ENCODE assay signal across 27 mouse cellular contexts in genomic region chr2:152675252-152675791, GRCm38 (mm10). TPM values are rescaled to one million over a fixed set of nuclear protein-coding genes. Genes with fewer than 3 reads are reported as not detected.
DNase-seq lines count a peak whose midpoint lies in the region; ATAC-seq lines count a peak whose summit lies in the region.
"Had no signal": no experiment of that assay in that cellular context is flagged by ENCODE, and none has a peak within 500 bp of the region (broad histone marks: within the 10 kb centered on the region; RNA-seq: fewer than 3 reads in every experiment).

No protein-coding gene starts in this region.

- ATAC-seq in limb, embryonic 12.5 days (ENCODE audit: insufficient number of reproducible peaks, insufficient read depth, low FRiP score, low TSS enrichment, low read depth): 0 out of 2 replicates have a peak, but pooled peaks have one; percentile 34
- ATAC-seq: activated CD4-positive, CD25-positive, alpha-beta regulatory T cell, adult 4 months; intestine, embryonic 15.5 days; liver, embryonic 12.5 days had no signal

- no peak overlapping the region for H3K4me2 ChIP-seq in limb, embryonic 12.5 days
- H3K4me2 ChIP-seq: hindbrain, embryonic 15.5 days; intestine, embryonic 15.5 days; liver, embryonic 12.5 days; midbrain, embryonic 12.5 days had no signal

- no peaks in the 10 kb centered on the region for H3K27me3 ChIP-seq in limb, embryonic 12.5 days
- H3K27me3 ChIP-seq in limb, embryonic 10.5 days (ENCODE audit: low read depth, poor library complexity, severe bottlenecking): no peaks in the 10 kb centered on the region
- H3K27me3 ChIP-seq: CH12.LX; hindbrain, embryonic 15.5 days; intestine, embryonic 15.5 days; liver, embryonic 12.5 days; midbrain, embryonic 12.5 days had no signal

- H3K27ac ChIP-seq in limb, embryonic 12.5 days: peak overlapping the region; percentile 66; the same call in 1 of the 2 replicates
- H3K27ac ChIP-seq in limb, embryonic 10.5 days: no peak overlapping the region
- H3K27ac ChIP-seq: hindbrain, embryonic 15.5 days; intestine, embryonic 15.5 days; liver, embryonic 12.5 days; midbrain, embryonic 12.5 days had no signal

- DNase-seq in cerebellum, adult 9-11 months: peak; percentile 4
- DNase-seq in cerebellum, postnatal 4 days (ENCODE audit: low spot score in 2 of 2): no peak
- no peak for DNase-seq in limb, embryonic 10.5 days (ENCODE audit: low spot score)
- DNase-seq in fibroblast of lung, adult 2 months (ENCODE audit: low read depth): peak; percentile 85
- no peak for DNase-seq in lung, adult 18-20 months
- no peak for DNase-seq in c-Kit-positive CD71-positive TER-119-positive erythroid progenitor cells, embryonic 14.5 days (ENCODE audit: low spot score)
- no peak for DNase-seq in yolk sac, embryonic 10.5 days (ENCODE audit: low spot score)
- DNase-seq: adrenal gland, postnatal 14 days; heart, postnatal 4 days; kidney, adult 8-10 months; kidney, postnatal 14 days; layer of hippocampus, postnatal 36 days; lung, adult 2 months; retina, postnatal 1 day; right cerebral cortex, postnatal 25 days; spleen, adult 18-20 months had no signal

- 62% methylated on average over 13 of the region's 13 CpGs for WGBS in limb, embryonic 12.5 days
- WGBS in limb, embryonic 10.5 days: 86% methylated on average over 13 of the region's 13 CpGs

- peaks cover 84% of the 10 kb centered on the region for H3K36me3 ChIP-seq in limb, embryonic 12.5 days
- H3K36me3 ChIP-seq in limb, embryonic 10.5 days: peaks cover 93% of the 10 kb centered on the region

- no peaks in the 10 kb centered on the region for H3K9me3 ChIP-seq in limb, embryonic 12.5 days
- H3K9me3 ChIP-seq in limb, embryonic 10.5 days (replicated peaks): no peaks in the 10 kb centered on the region
- H3K9me3 ChIP-seq: G1E; hindbrain, embryonic 15.5 days; intestine, embryonic 15.5 days; liver, embryonic 12.5 days; midbrain, embryonic 12.5 days had no signal

- H3K9ac ChIP-seq in limb, embryonic 12.5 days (replicated peaks): no peak overlapping the region
- H3K9ac ChIP-seq: hindbrain, embryonic 15.5 days; intestine, embryonic 15.5 days; liver, embryonic 12.5 days; midbrain, embryonic 12.5 days had no signal

- H3K4me1 ChIP-seq in limb, embryonic 12.5 days (replicated peaks): peaks cover 50% of the 10 kb centered on the region
- peaks cover 35% of the 10 kb centered on the region for H3K4me1 ChIP-seq in limb, embryonic 10.5 days

- no peak overlapping the region for H3K4me3 ChIP-seq in limb, embryonic 12.5 days (replicated peaks)
- no peak overlapping the region for H3K4me3 ChIP-seq in limb, embryonic 10.5 days
- H3K4me3 ChIP-seq: hindbrain, embryonic 15.5 days; intestine, embryonic 15.5 days; liver, embryonic 12.5 days; midbrain, embryonic 12.5 days had no signal

RNA-seq across cellular contexts. Expression of gene H13, which starts 6.1 kb away (rescaled TPM):
- polyA plus RNA-seq in limb, embryonic 12.5 days (2016; fragmentation: Nextera tagmentation; extraction: Ambion mirVana): 129 and 135 TPM in 2 replicates
- 104 and 118 TPM in 2 replicates for polyA plus RNA-seq in limb, embryonic 10.5 days (2016; fragmentation: Nextera tagmentation; extraction: Ambion mirVana)

RNA-seq across cellular contexts. Expression of gene Mcts2, which starts 11.5 kb away (rescaled TPM):
- 36.3 and 39.2 TPM in 2 replicates for polyA plus RNA-seq in limb, embryonic 12.5 days (2016; fragmentation: Nextera tagmentation; extraction: Ambion mirVana)
- polyA plus RNA-seq in limb, embryonic 10.5 days (2016; fragmentation: Nextera tagmentation; extraction: Ambion mirVana): 38.0 and 43.9 TPM in 2 replicates

RNA-seq across cellular contexts. Expression of gene Rem1, which starts 48.6 kb away (rescaled TPM):
- polyA plus RNA-seq in limb, embryonic 12.5 days (2016; fragmentation: Nextera tagmentation; extraction: Ambion mirVana): 0.87 and 1.1 TPM in 2 replicates
- polyA plus RNA-seq in limb, embryonic 10.5 days (2016; fragmentation: Nextera tagmentation; extraction: Ambion mirVana): 0.41 and 0.46 TPM in 2 replicates
- polyA plus RNA-seq: activated CD4-positive, CD25-positive, alpha-beta regulatory T cell, adult 4 months; G1E; midbrain, embryonic 12.5 days had no signal

RNA-seq across cellular contexts. Expression of gene Defb25, which starts 52.5 kb away (rescaled TPM):
- not detected in 2 replicates for polyA plus RNA-seq in limb, embryonic 12.5 days (2016; fragmentation: Nextera tagmentation; extraction: Ambion mirVana)
- polyA plus RNA-seq in limb, embryonic 10.5 days (2016; fragmentation: Nextera tagmentation; extraction: Ambion mirVana): not detected in 2 replicates
- polyA plus RNA-seq: activated CD4-positive, CD25-positive, alpha-beta regulatory T cell, adult 4 months; brain, embryonic 14.5 days; forebrain, embryonic 11.5 days; G1E; hindbrain, embryonic 15.5 days; midbrain, embryonic 12.5 days; neural tube, embryonic 11.5 days had no signal

Comparison
In these comparisons a context has a peak if more than half of its experiments do, and no peak if none do; other contexts are left out.
1. DNase-seq: peak in cerebellum, adult 9-11 months (single experiment) and fibroblast of lung, adult 2 months (single experiment); none in cerebellum, postnatal 4 days (0 of 2), limb, embryonic 10.5 days (single experiment), lung, adult 18-20 months (0 of 2), c-Kit-positive CD71-positive TER-119-positive erythroid progenitor cells, embryonic 14.5 days (single experiment) and yolk sac, embryonic 10.5 days (single experiment).